16 mouse cellular contexts compared by ENCODE assay signal in the genomic region with DNA sequence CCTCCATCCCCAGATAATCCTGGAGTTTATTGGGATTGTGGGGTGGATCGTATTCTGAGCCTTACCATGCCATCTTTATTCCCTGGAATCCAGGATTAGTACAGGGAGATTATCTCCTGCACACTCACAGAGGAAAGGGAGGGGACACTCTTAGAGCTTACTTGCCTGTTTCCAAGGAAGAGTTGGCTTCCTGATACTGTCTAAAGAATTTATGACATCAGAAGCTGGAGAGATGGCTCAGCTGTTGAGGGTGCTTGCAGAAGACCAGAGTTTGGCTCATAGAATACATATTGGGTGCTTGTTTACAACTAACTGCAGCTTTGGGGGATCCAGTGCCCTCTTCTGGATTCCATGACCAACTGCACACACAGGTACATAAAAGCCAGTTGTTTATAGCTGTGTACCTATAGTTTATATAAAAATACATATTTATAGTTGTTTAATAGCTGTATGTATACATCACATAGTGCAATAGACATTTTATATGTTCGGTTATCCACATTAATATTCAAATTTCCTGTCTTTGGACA. TPM values are rescaled to one million over a fixed set of nuclear protein-coding genes. Genes with fewer than 3 reads are reported as not detected.
DNase-seq lines count a peak whose midpoint lies in the region; ATAC-seq and TF ChIP-seq lines count a peak whose summit lies in the region.
"Had no signal": no experiment of that assay in that cellular context is flagged by ENCODE, and none has a peak within 500 bp of the region (broad histone marks: within the 10 kb centered on the region; RNA-seq: fewer than 3 reads in every experiment).

No protein-coding gene starts in this region.

- DNase-seq in left cerebral cortex, adult 2 months (ENCODE audit: extremely low spot score in 1 of 2, low spot score in 2 of 2) = no peak
- no peak for DNase-seq in left cerebral cortex, adult 18-20 months (ENCODE audit: low spot score in 2 of 2)
- DNase-seq in 3T3-L1 (ENCODE audit: low read depth, low spot score) (peak; percentile 20), 416B (ENCODE audit: low read depth) (peak; percentile 42)
- DNase-seq in cerebellum, adult 9-10 months = no peak
- no peak for DNase-seq in spleen, adult 12 weeks (ENCODE audit: low spot score)
- DNase-seq: gastrocnemius, postnatal 10 days; right cerebral cortex, postnatal 4 days; thymus, postnatal 4 days had no signal

- H3K27ac ChIP-seq in left cerebral cortex, adult 2 months = no peak overlapping the region
- H3K27ac ChIP-seq: embryonic facial prominence, embryonic 15.5 days; forebrain, embryonic 15.5 days; liver, embryonic 15.5 days; stomach, embryonic 15.5 days had no signal

- intact Hi-C loops in left cerebral cortex, adult 2 months (cut with DNase I) = no loop called here

- H3K4me3 ChIP-seq in left cerebral cortex, adult 2 months = no peak overlapping the region
- H3K4me3 ChIP-seq: embryonic facial prominence, embryonic 15.5 days; forebrain, embryonic 15.5 days; heart, embryonic 12.5 days; liver, embryonic 15.5 days; stomach, embryonic 15.5 days had no signal

- peak; percentile 7; the same call in 1 of the 2 replicates for TF ChIP-seq CTCF in left cerebral cortex, adult 2 months (IDR thresholded peaks at IDR 0.05)

- 0 out of 2 replicates have a peak, but pooled peaks have one; percentile 68 for ATAC-seq in erythroblast, adult 5-6 weeks (replicated peaks; ENCODE audit: low FRiP score, poor library complexity, severe bottlenecking)
- ATAC-seq: activated CD4-positive, CD25-positive, alpha-beta regulatory T cell, adult 4 months; forebrain, embryonic 15.5 days had no signal

RNA-seq across cellular contexts. Expression of a gene that starts 32.6 kb away (rescaled TPM):
- total RNA-seq in left cerebral cortex, adult 2 months (2021) = 1 to 10 TPM; 1.2 to 2.6 TPM
- total RNA-seq in left cerebral cortex, adult 18-20 months (2021) = under 1 TPM in 1 of 2 experiments, not detected in 1; 0.87 TPM
- total RNA-seq in erythroblast, adult 5-6 weeks (2015; ENCODE audit: low replicate concordance) = not detected in 2 replicates
- not detected in 2 replicates for total RNA-seq in erythroblast, adult 5-6 weeks (2017; ENCODE audit: low replicate concordance)
- total RNA-seq: gastrocnemius, postnatal 10 days had no signal

RNA-seq across cellular contexts. Expression of a gene that starts 33.1 kb away (rescaled TPM):
- 100 to 1,000 TPM; 103 to 108 TPM for total RNA-seq in left cerebral cortex, adult 2 months (2021)
- total RNA-seq in left cerebral cortex, adult 18-20 months (2021) = 100 to 1,000 TPM; 105 TPM
- 68.6 and 68.8 TPM in 2 replicates for total RNA-seq in erythroblast, adult 5-6 weeks (2015; ENCODE audit: low replicate concordance)
- total RNA-seq in erythroblast, adult 5-6 weeks (2017; ENCODE audit: low replicate concordance) = 58.3 and 77.7 TPM in 2 replicates

Comparison
In these comparisons a context has a peak if more than half of its experiments do, and no peak if none do; other contexts are left out.
1. DNase-seq: peak in 3T3-L1 (single experiment) and 416B (single experiment); none in left cerebral cortex, adult 2 months (0 of 2), left cerebral cortex, adult 18-20 months (0 of 2), cerebellum, adult 9-10 months (single experiment) and spleen, adult 12 weeks (single experiment).